Mouse (Mus musculus) CH12.LX (cell line): ENCODE measurements around the gene Vwf. TPM values are rescaled to one million over a fixed set of nuclear protein-coding genes. Genes with fewer than 3 reads are reported as not detected.

Experiments used
- DNase-seq: peaks from one replicate; pipeline ENCODE4 v3.0.0-alpha.2; 2013; ENCODE audit errors: extremely low read depth
- H3K27ac ChIP-seq: 2 replicates; pipeline ENCODE4 v1.5.1; 2012; ENCODE audit warnings: low read depth, mild to moderate bottlenecking, control low read depth, moderate library complexity; ENCODE audit not compliant: insufficient read depth
- H3K27me3 ChIP-seq: replicated peaks from 2 replicates; pipeline ENCODE3; 2012; ENCODE audit warnings: inconsistent platforms
- H3K36me3 ChIP-seq, 2 experiments: replicated peaks in 1 of 2; 2 replicates each; pipeline versions ENCODE3 to v1.6.1; 2012; ENCODE audit warnings: inconsistent platforms in 1 of 2, low read length in 1 of 2, mild to moderate bottlenecking in 1 of 2, mixed read lengths in 1 of 2, moderate library complexity in 1 of 2; ENCODE audit not compliant: control insufficient read depth in 1 of 2, insufficient read depth in 1 of 2
- H3K4me1 ChIP-seq, 2 experiments: 2 replicates each; pipeline ENCODE4 v1.6.1; 2012; ENCODE audit warnings: inconsistent platforms in 1 of 2, moderate library complexity in 1 of 2; ENCODE audit not compliant: insufficient read depth in 2 of 2, control insufficient read depth in 1 of 2
- H3K4me2 ChIP-seq: 2 replicates; pipeline ENCODE4 v1.6.1; 2012; ENCODE audit warnings: low read depth, mild to moderate bottlenecking, control low read depth; ENCODE audit not compliant: poor library complexity, insufficient read depth, severe bottlenecking
- H3K4me3 ChIP-seq, 3 experiments: fragments of 150-350 bp in 1 of 3; sonication (generic) in 1 of 3; replicated peaks in 1 of 3; 2 replicates each; pipeline versions ENCODE3 to v1.5.1; 2011 to 2012; ENCODE audit warnings: low read depth in 2 of 3, low read length in 2 of 3, mild to moderate bottlenecking in 2 of 3, moderate library complexity in 2 of 3, control low read depth in 1 of 3, improper control_type of control experiment in 1 of 3, inconsistent platforms in 1 of 3, mixed read lengths in 1 of 3; ENCODE audit not compliant: poor library complexity in 1 of 3
- H3K79me2 ChIP-seq: replicated peaks from 2 replicates; pipeline ENCODE4 v1.6.1; 2012; ENCODE audit warnings: mild to moderate bottlenecking, moderate library complexity; ENCODE audit not compliant: control insufficient read depth, poor library complexity, insufficient read depth, severe bottlenecking; ENCODE audit errors: extremely low read depth
- H3K9ac ChIP-seq: 2 replicates; pipeline ENCODE4 v1.6.1; 2012; ENCODE audit warnings: low read depth, mild to moderate bottlenecking, control low read depth, moderate library complexity; ENCODE audit not compliant: insufficient read depth
- H3K9me3 ChIP-seq: replicated peaks from 2 replicates; pipeline ENCODE3; 2012; ENCODE audit warnings: low read length, inconsistent platforms, mixed read lengths
- BHLHE40 ChIP-seq: IDR thresholded peaks from 2 replicates; pipeline ENCODE4 v1.6.1; 2011; ENCODE audit warnings: mild to moderate bottlenecking, low read depth, low read length, improper control_type of control experiment
- CHD1 ChIP-seq: IDR thresholded peaks from 2 replicates; pipeline ENCODE4 v1.6.1; 2012; ENCODE audit warnings: low read depth, low read length, improper control_type of control experiment, inconsistent platforms
- CHD2 ChIP-seq: IDR thresholded peaks from 2 replicates; pipeline ENCODE4 v1.6.1; 2011; ENCODE audit warnings: low read length, improper control_type of control experiment
- CTCF ChIP-seq, 2 experiments: IDR thresholded peaks in 1 of 2; conservative IDR thresholded peaks in 1 of 2; 2 replicates each; pipeline ENCODE4 v1.5.1; 2011 to 2012; ENCODE audit warnings: low read depth in 2 of 2, low read length in 2 of 2, improper control_type of control experiment in 1 of 2, inconsistent platforms in 1 of 2, mild to moderate bottlenecking in 1 of 2, moderate library complexity in 1 of 2
- E2F4 ChIP-seq: IDR thresholded peaks from 2 replicates; pipeline ENCODE4 v1.6.1; 2011; ENCODE audit warnings: low read depth, low read length, improper control_type of control experiment; ENCODE audit not compliant: insufficient replicate concordance
- ELF1 ChIP-seq: IDR thresholded peaks from 2 replicates; pipeline ENCODE4 v1.6.1; 2014; ENCODE audit warnings: low read depth, mild to moderate bottlenecking, inconsistent platforms, low read length, improper control_type of control experiment
- EP300 ChIP-seq: IDR thresholded peaks from 2 replicates; pipeline ENCODE4 v1.6.1; 2011; ENCODE audit warnings: low read length, improper control_type of control experiment
- ETS1 ChIP-seq: conservative IDR thresholded peaks from 2 replicates; pipeline ENCODE4 v1.6.1; 2012; ENCODE audit warnings: low read depth, mild to moderate bottlenecking, inconsistent platforms, low read length, improper control_type of control experiment, moderate library complexity
- GABPA ChIP-seq: IDR thresholded peaks from 2 replicates; pipeline ENCODE4 v1.6.1; 2012; ENCODE audit warnings: low read depth, low read length, improper control_type of control experiment, inconsistent platforms; ENCODE audit not compliant: insufficient replicate concordance
- IRF4 ChIP-seq: IDR thresholded peaks from 2 replicates; pipeline ENCODE4 v1.6.1; 2014; ENCODE audit warnings: low read depth, mild to moderate bottlenecking, inconsistent platforms, low read length, improper control_type of control experiment
- JUN ChIP-seq: IDR thresholded peaks from 2 replicates; pipeline ENCODE4 v1.6.1; 2011; ENCODE audit warnings: low read depth, mild to moderate bottlenecking, low read length, improper control_type of control experiment, moderate library complexity; ENCODE audit not compliant: insufficient read depth
- JUND ChIP-seq: conservative IDR thresholded peaks from 2 replicates; pipeline ENCODE4 v1.6.1; 2011; ENCODE audit warnings: low read depth, low read length, improper control_type of control experiment
- KAT2A ChIP-seq: IDR thresholded peaks from 2 replicates; pipeline ENCODE4 v1.6.1; 2012; ENCODE audit warnings: low read length, improper control_type of control experiment, inconsistent platforms; ENCODE audit not compliant: insufficient replicate concordance
- MAFK ChIP-seq: IDR thresholded peaks from 2 replicates; pipeline ENCODE4 v1.6.1; 2011; ENCODE audit warnings: low read length, improper control_type of control experiment; ENCODE audit not compliant: insufficient replicate concordance
- MAX ChIP-seq: IDR thresholded peaks from 2 replicates; pipeline ENCODE4 v1.6.1; 2011; ENCODE audit warnings: low read length, improper control_type of control experiment
- MAZ ChIP-seq: IDR thresholded peaks from 2 replicates; pipeline ENCODE4 v1.6.1; 2012; ENCODE audit warnings: low read depth, mild to moderate bottlenecking, inconsistent platforms, low read length, improper control_type of control experiment, moderate library complexity
- MXI1 ChIP-seq: IDR thresholded peaks from 2 replicates; pipeline ENCODE4 v1.6.1; 2011; ENCODE audit warnings: mild to moderate bottlenecking, low read depth, low read length, improper control_type of control experiment
- MYC ChIP-seq: IDR thresholded peaks from 2 replicates; pipeline ENCODE4 v1.6.1; 2011; ENCODE audit warnings: low read depth, mild to moderate bottlenecking, improper control_type of control experiment, low read length
- NELFE ChIP-seq: IDR thresholded peaks from 2 replicates; pipeline ENCODE4 v1.6.1; 2011; ENCODE audit warnings: low read depth, low read length, improper control_type of control experiment
- NRF1 ChIP-seq: IDR thresholded peaks from 2 replicates; pipeline ENCODE4 v1.6.1; 2014; ENCODE audit warnings: low read depth, mild to moderate bottlenecking, inconsistent platforms, low read length, improper control_type of control experiment, moderate library complexity
- PAX5 ChIP-seq: IDR thresholded peaks from 2 replicates; pipeline ENCODE4 v1.6.1; 2012; ENCODE audit warnings: low read length, inconsistent platforms, mixed read lengths
- POLR2A ChIP-seq: IDR thresholded peaks from 2 replicates; pipeline ENCODE4 v1.6.1; 2011; ENCODE audit warnings: low read depth, mild to moderate bottlenecking, improper control_type of control experiment, low read length
- POLR2AphosphoS2 ChIP-seq: IDR thresholded peaks from 2 replicates; pipeline ENCODE4 v1.6.1; 2011; ENCODE audit warnings: low read depth, low read length, improper control_type of control experiment
- RAD21 ChIP-seq: IDR thresholded peaks from 2 replicates; pipeline ENCODE4 v1.6.1; 2011; ENCODE audit warnings: low read depth, mild to moderate bottlenecking, low read length, improper control_type of control experiment, moderate library complexity
- RCOR1 ChIP-seq: conservative IDR thresholded peaks from 2 replicates; pipeline ENCODE4 v1.6.1; 2012; ENCODE audit warnings: low read depth, mild to moderate bottlenecking, inconsistent platforms, low read length, improper control_type of control experiment
- SIN3A ChIP-seq: IDR thresholded peaks from 2 replicates; pipeline ENCODE4 v1.6.1; 2012; ENCODE audit warnings: low read length, improper control_type of control experiment, inconsistent platforms
- SMC3 ChIP-seq: IDR thresholded peaks from 2 replicates; pipeline ENCODE4 v1.6.1; 2011; ENCODE audit warnings: low read depth, low read length, improper control_type of control experiment
- TBP ChIP-seq: conservative IDR thresholded peaks from 2 replicates; pipeline ENCODE4 v1.6.1; 2011; ENCODE audit warnings: low read depth, low read length, improper control_type of control experiment
- TCF12 ChIP-seq: IDR thresholded peaks from 2 replicates; pipeline ENCODE4 v1.6.1; 2014; ENCODE audit warnings: low read depth, mild to moderate bottlenecking, inconsistent platforms, low read length, improper control_type of control experiment
- UBTF ChIP-seq: IDR thresholded peaks from 2 replicates; pipeline ENCODE4 v1.6.1; 2012; ENCODE audit warnings: low read depth, mild to moderate bottlenecking, inconsistent platforms, low read length, improper control_type of control experiment, moderate library complexity
- USF1 ChIP-seq: IDR thresholded peaks from 2 replicates; pipeline ENCODE4 v1.6.1; 2014; ENCODE audit warnings: low read depth, mild to moderate bottlenecking, inconsistent platforms, low read length, improper control_type of control experiment
- USF2 ChIP-seq: conservative IDR thresholded peaks from 2 replicates; pipeline ENCODE4 v1.6.1; 2011; ENCODE audit warnings: low read depth, low read length, improper control_type of control experiment
- ZC3H11A ChIP-seq: IDR thresholded peaks from 2 replicates; pipeline ENCODE4 v1.6.1; 2012; ENCODE audit warnings: low read depth, mild to moderate bottlenecking, inconsistent platforms, low read length, improper control_type of control experiment
- ZKSCAN1 ChIP-seq: IDR thresholded peaks from 2 replicates; pipeline ENCODE4 v1.6.1; 2012; ENCODE audit warnings: low read depth, inconsistent platforms, low read length, improper control_type of control experiment, borderline replicate concordance
- ZMIZ1 ChIP-seq: IDR thresholded peaks from 2 replicates; pipeline ENCODE4 v1.6.1; 2012; ENCODE audit warnings: low read depth, mild to moderate bottlenecking, inconsistent platforms, low read length, improper control_type of control experiment
- ZNF384 ChIP-seq: IDR thresholded peaks from 2 replicates; pipeline ENCODE4 v1.6.1; 2012; ENCODE audit warnings: low read depth, low read length, improper control_type of control experiment, inconsistent platforms
- dilution Hi-C: fragments of 300-500 bp; cut with MboI; formaldehyde crosslinking; loops from 2 replicates; pipeline ENCODE4 v1.14.3; 2020; ENCODE audit warnings: low sequenced_read_pairs; ENCODE audit not compliant: extremely low pct_unique_long_range_greater_than_20kb, extremely low pct_ligation_motif_present
- in situ Hi-C: fragments of 300-500 bp; cut with MboI; formaldehyde crosslinking; loops from 3 replicates; pipeline ENCODE4 v1.14.3; 2019; ENCODE audit warnings: low sequenced_read_pairs, low pct_ligation_motif_present, low pct_unique_long_range_greater_than_20kb, mixed read lengths
- polyA plus RNA-seq: library from polyadenylated mRNA; unstranded; fragments of >175 nt; gene quantifications from 2 replicates; pipeline ENCODE4 v1.2.1, GENCODE M21; 2012; ENCODE audit warnings: low read depth; ENCODE audit not compliant: insufficient read length
- total RNA-seq, 2 experiments: library from RNA; depleted of rRNA; stranded (reverse); fragments of 300-350 nt in 1 of 2; fragments of >200 nt in 1 of 2; gene quantifications; 2 replicates each; pipeline ENCODE4 v1.2.3; 2012 to 2014

Vwf gene
- total and polyA plus RNA-seq, 3 experiments: not detected

- dilution Hi-C loops: no loop called here
- H3K36me3 ChIP-seq: no peaks in the 10 kb centered on the region
- H3K27ac ChIP-seq: no peak overlapping the region
- no peaks in the 10 kb centered on the region for H3K4me1 ChIP-seq
- TF ChIP-seq NELFE (no peak), RAD21 (peak; percentile 32), E2F4 (no peak), PAX5 (no peak), TCF12 (no peak), TBP (no peak), IRF4 (no peak), ELF1 (no peak), CTCF (conservative IDR thresholded peaks at IDR 0.05 in 1 of 2, IDR thresholded peaks at IDR 0.05 in 1 of 2; ENCODE audit: low read depth in 2 of 2, low read length in 2 of 2) (peak; percentile 28 to 67; a peak in 3 of 4 replicates), SIN3A (no peak), CHD2 (no peak), CHD1 (no peak), KAT2A (no peak), ZNF384 (peak; percentile 98), ZC3H11A (no peak), ZKSCAN1 (no peak), MAFK (no peak), GABPA (no peak), JUND (no peak), SMC3 (peak; percentile 61), BHLHE40 (no peak), POLR2A (no peak), UBTF (no peak), MAZ (no peak), MXI1 (no peak), JUN (no peak), ZMIZ1 (no peak), POLR2AphosphoS2 (no peak), MYC (no peak), USF1 (no peak), EP300 (no peak), RCOR1 (no peak), NRF1 (no peak), ETS1 (no peak), USF2 (no peak), MAX (no peak)
- H3K27me3 ChIP-seq: peaks cover 93% of the 10 kb centered on the region
- H3K4me2 ChIP-seq: no peak overlapping the region
- no peak overlapping the region for H3K4me3 ChIP-seq
- no peak overlapping the region for H3K9ac ChIP-seq
- in situ Hi-C loops: loop anchor here (5.0 to 25.0 kb wide), 3 partner anchors 40 to 865 kb away; no protein-coding TSS in a partner anchor
- H3K79me2 ChIP-seq: no peaks in the 10 kb centered on the region
- H3K9me3 ChIP-seq: no peaks in the 10 kb centered on the region
- peak; percentile 17 for DNase-seq
Observed at GRCm38 (mm10) chr6:125622434-125622833, 75.9 kb downstream of the Vwf start.
